Mouse (Mus musculus) limb, embryonic 14.5 days (tissue): ENCODE data around the gene Cisd1. TPM values are rescaled to one million over a fixed set of nuclear protein-coding genes. Genes with fewer than 3 reads are reported as not detected.

ENCODE experiments used
- ATAC-seq: fragments of 200-750 bp; cut with Nextera tagmentation; 2 replicates; pipeline ENCODE4 v1.8.0; 2017; ENCODE audit warnings: low read depth, moderate number of reproducible peaks, moderate TSS enrichment; ENCODE audit not compliant: low FRiP score
- DNase-seq: peaks from one replicate; pipeline ENCODE4 v3.0.0-alpha.2; 2015; ENCODE audit warnings: low spot score
- H3K27ac ChIP-seq: fragments of 300-500 bp; sonication (generic); replicated peaks from 2 replicates; pipeline ENCODE4 v1.5.1; 2014; ENCODE audit warnings: low read depth, mild to moderate bottlenecking, low read length, moderate library complexity, mixed read lengths
- H3K27me3 ChIP-seq: fragments of 300-500 bp; sonication (generic); 2 replicates; pipeline ENCODE4 v1.6.1; 2014; ENCODE audit warnings: low read length, mixed read lengths; ENCODE audit not compliant: control insufficient read depth, insufficient read depth
- H3K36me3 ChIP-seq: fragments of 300-500 bp; sonication (generic); 2 replicates; pipeline ENCODE4 v1.6.1; 2014; ENCODE audit warnings: mild to moderate bottlenecking, low read length, moderate library complexity, mixed read lengths; ENCODE audit not compliant: control insufficient read depth, insufficient read depth
- H3K4me1 ChIP-seq: fragments of 300-500 bp; sonication (generic); 2 replicates; pipeline ENCODE4 v1.6.1; 2014; ENCODE audit warnings: antibody characterized with exemption, low read length, mixed read lengths; ENCODE audit not compliant: control insufficient read depth, insufficient read depth
- H3K4me2 ChIP-seq: fragments of 300-500 bp; sonication (generic); replicated peaks from 2 replicates; pipeline ENCODE4 v1.6.1; 2014; ENCODE audit warnings: low read depth, mild to moderate bottlenecking, low read length, moderate library complexity; ENCODE audit not compliant: severe bottlenecking
- H3K4me3 ChIP-seq: fragments of 300-500 bp; sonication (generic); replicated peaks from 2 replicates; pipeline ENCODE4 v1.5.1; 2014; ENCODE audit warnings: low read length
- H3K9ac ChIP-seq: fragments of 300-500 bp; sonication (generic); 2 replicates; pipeline ENCODE4 v1.6.1; 2014; ENCODE audit warnings: mild to moderate bottlenecking, low read depth, low read length, moderate library complexity; ENCODE audit not compliant: severe bottlenecking
- H3K9me3 ChIP-seq: fragments of 300-500 bp; sonication (generic); 2 replicates; pipeline ENCODE4 v1.6.1; 2016; ENCODE audit warnings: low read length; ENCODE audit not compliant: control insufficient read depth
- POLR2A ChIP-seq: fragments of 200-500 bp; IDR thresholded peaks from 2 replicates; pipeline ENCODE4 v1.8.0; 2012; ENCODE audit warnings: inconsistent platforms, mild to moderate bottlenecking, moderate library complexity, borderline replicate concordance; ENCODE audit not compliant: insufficient read depth, insufficient read length; ENCODE audit errors: extremely low read depth
- WGBS: fragments of 180-500 bp; shearing (Covaris S2); extraction: QIAGEN DNeasy Blood & Tissue Kit; methylation state at CpG from one replicate; pipeline ENCODE4 v1.1.7; 2014; 5-methylcytosine and 5-hydroxymethylcytosine counted together
- polyA plus RNA-seq, 2 experiments: library from polyadenylated mRNA; depleted of rRNA in 1 of 2; stranded (reverse) in 1 of 2; unstranded in 1 of 2; fragments of >200 nt; fragmentation: Nextera tagmentation in 1 of 2; extraction: Ambion mirVana in 1 of 2; gene quantifications; 2 replicates each; pipeline versions ENCODE4 v1.2.1 to v1.2.3; 2012 to 2014

Gene Cisd1
- polyA plus RNA-seq, 2 experiments: 35.7 to 80.0 TPM

DNA sequence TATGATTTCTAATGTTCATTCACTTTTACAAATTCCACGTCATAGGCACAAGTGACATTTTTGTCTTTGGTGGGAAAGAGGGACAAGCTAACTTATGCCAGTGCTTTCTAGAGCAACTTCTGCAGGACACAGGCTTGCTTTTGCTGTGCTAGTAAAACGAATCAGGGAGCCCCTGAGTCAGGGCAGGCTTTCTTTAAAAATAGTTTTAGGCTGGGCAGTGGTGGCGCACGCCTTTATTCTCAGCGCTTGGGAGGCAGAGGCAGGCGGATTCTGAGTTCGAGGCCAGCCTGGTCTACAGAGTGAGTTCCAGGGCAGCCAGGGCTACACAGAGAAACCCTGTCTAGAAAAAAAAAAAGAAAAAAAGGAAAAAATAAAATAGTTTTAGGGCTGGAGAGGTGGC lies 12.8 kb downstream of the Cisd1 start:
- H3K4me2 ChIP-seq: no peak overlapping the region
- no peak for TF ChIP-seq POLR2A
- H3K27me3 ChIP-seq: no peaks in the 10 kb centered on the region
- no peak overlapping the region for H3K9ac ChIP-seq
- DNase-seq (no peak), ATAC-seq (no peak)
- 92% methylated on average over 7 of the region's 7 CpGs for WGBS
- no peaks in the 10 kb centered on the region for H3K4me1 ChIP-seq
- H3K9me3 ChIP-seq: no peaks in the 10 kb centered on the region
- H3K27ac ChIP-seq: no peak overlapping the region
- H3K4me3 ChIP-seq: no peak overlapping the region
- H3K36me3 ChIP-seq: peaks cover 41% of the 10 kb centered on the region

DNA sequence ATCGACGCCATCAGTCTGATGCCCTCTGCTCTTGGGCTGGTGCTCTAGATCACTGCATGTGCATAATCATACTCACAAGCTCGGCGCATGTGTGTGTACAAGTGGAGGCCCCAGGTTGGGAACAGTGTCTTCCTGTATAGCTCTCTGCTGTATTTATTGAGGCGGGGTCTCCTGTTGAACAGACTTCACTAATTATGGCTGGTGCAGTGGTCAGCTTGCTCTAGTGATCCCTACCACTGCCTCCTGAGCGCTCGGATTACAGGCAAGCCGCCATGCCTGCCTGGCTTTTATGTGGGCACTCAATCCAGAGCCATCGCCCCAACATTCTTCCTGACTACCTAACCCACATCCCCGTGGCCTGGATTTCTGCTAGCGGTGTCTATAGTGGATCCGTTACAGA lies 14.7 kb downstream of the Cisd1 start:
- H3K9me3 ChIP-seq: no peaks in the 10 kb centered on the region
- H3K36me3 ChIP-seq: peaks cover 28% of the 10 kb centered on the region
- H3K4me2 ChIP-seq: no peak overlapping the region
- H3K4me1 ChIP-seq: no peaks in the 10 kb centered on the region
- 92% methylated on average over 12 of the region's 12 CpGs for WGBS
- DNase-seq (no peak), ATAC-seq (no peak)
- no peak overlapping the region for H3K9ac ChIP-seq
- no peak overlapping the region for H3K27ac ChIP-seq
- no peaks in the 10 kb centered on the region for H3K27me3 ChIP-seq
- H3K4me3 ChIP-seq: no peak overlapping the region
- no peak for TF ChIP-seq POLR2A

DNA sequence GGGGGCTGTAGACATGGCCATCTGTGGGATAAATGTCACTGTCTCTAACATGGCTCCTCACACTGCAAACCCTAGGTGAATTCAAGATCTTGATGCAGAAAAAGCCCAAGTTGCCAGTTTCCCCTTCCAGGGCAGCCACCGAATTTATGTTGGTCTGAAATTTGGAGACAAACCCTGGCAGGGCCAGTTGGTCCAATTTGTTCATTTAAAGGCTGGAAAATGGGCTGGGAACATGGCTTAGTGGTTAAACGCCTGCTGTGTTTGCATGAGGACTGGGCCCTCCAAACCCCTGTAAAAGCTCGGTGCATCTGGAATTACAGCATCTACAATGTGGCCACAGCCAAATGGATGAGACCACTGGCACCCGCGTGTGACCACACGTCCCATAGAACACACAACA lies 15.5 kb downstream of the Cisd1 start:
- no peaks in the 10 kb centered on the region for H3K4me1 ChIP-seq
- peaks cover 23% of the 10 kb centered on the region for H3K36me3 ChIP-seq
- H3K4me3 ChIP-seq: no peak overlapping the region
- H3K9me3 ChIP-seq: no peaks in the 10 kb centered on the region
- no peaks in the 10 kb centered on the region for H3K27me3 ChIP-seq
- TF ChIP-seq POLR2A: no peak
- ATAC-seq (no peak), DNase-seq (no peak)
- H3K27ac ChIP-seq: no peak overlapping the region
- H3K4me2 ChIP-seq: no peak overlapping the region
- WGBS: 78% methylated on average over 6 of the region's 6 CpGs
- no peak overlapping the region for H3K9ac ChIP-seq

DNA sequence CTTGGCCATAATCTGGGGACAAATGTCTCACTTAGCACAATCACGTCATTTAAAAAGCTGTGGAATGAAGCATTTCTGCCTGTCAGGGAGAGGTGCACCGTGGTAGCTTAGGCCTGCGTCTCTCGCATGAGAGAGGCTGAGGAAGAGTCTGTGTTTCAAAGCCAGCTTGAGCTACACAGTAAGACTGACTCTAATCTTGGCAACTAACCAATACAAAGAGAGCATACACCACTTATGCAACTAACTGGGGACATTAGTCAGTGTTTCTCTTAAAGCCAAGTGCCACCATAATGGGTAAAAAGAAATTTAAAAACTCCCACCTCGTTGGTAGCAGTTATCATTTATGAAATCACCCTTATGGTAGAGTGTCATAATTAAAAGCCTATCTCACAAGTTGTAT lies 15.9 kb downstream of the Cisd1 start:
- Histone ChIP-seq H3K27ac (no peak overlapping the region), H3K27me3 (no peaks in the 10 kb centered on the region), H3K36me3 (peaks cover 18% of the 10 kb centered on the region), H3K4me1 (no peaks in the 10 kb centered on the region), H3K4me2 (no peak overlapping the region), H3K9ac (no peak overlapping the region), H3K9me3 (no peaks in the 10 kb centered on the region), H3K4me3 (no peak overlapping the region)
- WGBS: 90% methylated on average over 5 of the region's 5 CpGs
- no peak for DNase-seq
- no peak for ATAC-seq
- TF ChIP-seq POLR2A: no peak

DNA sequence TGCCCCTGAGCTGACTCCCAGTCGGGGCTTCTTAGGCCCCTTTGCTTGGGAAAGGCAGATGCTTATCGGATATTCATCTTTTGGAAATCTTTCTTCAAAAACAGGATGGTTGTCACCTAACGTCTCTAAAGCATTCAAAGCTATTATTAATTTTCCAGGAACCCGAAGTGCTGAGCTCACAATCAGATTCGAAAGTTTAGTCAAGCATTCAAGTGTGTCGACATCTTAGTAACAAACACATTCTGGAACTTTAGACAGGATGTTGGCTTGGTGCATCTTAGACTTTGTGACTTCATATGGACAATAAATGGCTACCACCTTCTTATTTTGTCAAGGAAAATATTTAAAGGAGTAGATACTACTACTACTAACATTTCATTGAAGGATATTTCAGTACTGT lies 16.4 kb downstream of the Cisd1 start:
- Histone ChIP-seq H3K9me3 (no peaks in the 10 kb centered on the region), H3K27ac (no peak overlapping the region), H3K36me3 (peaks cover 15% of the 10 kb centered on the region), H3K9ac (no peak overlapping the region), H3K4me3 (no peak overlapping the region), H3K4me2 (no peak overlapping the region), H3K27me3 (no peaks in the 10 kb centered on the region), H3K4me1 (no peaks in the 10 kb centered on the region)
- 89% methylated on average over 6 of the region's 6 CpGs for WGBS
- DNase-seq (no peak), ATAC-seq (no peak)
- no peak for TF ChIP-seq POLR2A

DNA sequence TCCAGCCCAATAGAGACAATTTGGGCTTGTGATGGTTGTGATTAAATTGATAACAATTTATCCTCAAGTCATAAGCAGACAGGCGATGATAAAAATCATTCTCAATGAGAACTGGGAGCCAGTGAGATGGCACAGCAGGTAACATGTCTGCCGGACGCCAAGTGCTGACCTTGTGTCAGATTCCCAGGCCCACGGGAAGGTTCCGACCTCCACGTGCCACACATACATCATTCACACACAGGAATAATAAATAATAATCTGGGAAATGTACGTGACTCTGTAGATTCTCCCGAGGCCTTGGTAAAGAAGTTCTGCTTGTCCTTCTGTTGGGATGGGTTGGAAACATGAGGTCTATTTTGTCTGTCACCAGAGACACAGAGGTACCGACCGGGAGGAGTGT lies 17.4 kb downstream of the Cisd1 start:
- Histone ChIP-seq H3K9ac (no peak overlapping the region), H3K4me1 (no peaks in the 10 kb centered on the region), H3K36me3 (peaks cover 12% of the 10 kb centered on the region), H3K27me3 (no peaks in the 10 kb centered on the region), H3K4me2 (no peak overlapping the region), H3K9me3 (no peaks in the 10 kb centered on the region), H3K4me3 (no peak overlapping the region), H3K27ac (no peak overlapping the region)
- no peak for TF ChIP-seq POLR2A
- ATAC-seq (no peak), DNase-seq (no peak)
- 87% methylated on average over 10 of the region's 10 CpGs for whole genome bisulfite sequencing
